Mouse (Mus musculus) myocyte (in vitro differentiated cells): ENCODE measurements at regions not wholly inside any gene's neighbourhood (a gene's known extent, or its start where the extent isn't known, plus 50 kb on each side); places are given as distances from the start of the nearest gene placed in this dataset.

Source experiments
- CEBPB ChIP-seq: IDR thresholded peaks from 2 replicates; pipeline ENCODE4 v1.6.1; 2011; ENCODE audit warnings: mild to moderate bottlenecking, moderate library complexity; ENCODE audit not compliant: poor library complexity, insufficient read depth, severe bottlenecking
- E2F4 ChIP-seq: IDR thresholded peaks from one replicate; pipeline ENCODE4 v1.6.1; 2011; ENCODE audit warnings: mild to moderate bottlenecking, control low read depth, moderate library complexity; ENCODE audit not compliant: insufficient read depth
- MAX ChIP-seq: IDR thresholded peaks from one replicate; pipeline ENCODE4 v1.6.1; 2011; ENCODE audit warnings: low read depth, mild to moderate bottlenecking, control low read depth
- MYOD1 ChIP-seq, 3 experiments: IDR thresholded peaks; one replicate each; pipeline ENCODE4 v1.6.1; 2011; ENCODE audit warnings: control low read depth in 2 of 3, low read depth in 2 of 3, mild to moderate bottlenecking in 2 of 3, moderate library complexity in 1 of 3; ENCODE audit not compliant: insufficient read length in 2 of 3, control insufficient read depth in 1 of 3
- MYOG ChIP-seq, 3 experiments: IDR thresholded peaks; one replicate each; pipeline ENCODE4 v1.6.1; 2011; ENCODE audit warnings: control low read depth in 2 of 3, low read depth in 2 of 3, mild to moderate bottlenecking in 2 of 3; ENCODE audit not compliant: insufficient read length in 2 of 3, control insufficient read depth in 1 of 3, insufficient read depth in 1 of 3
- POLR2A ChIP-seq: IDR thresholded peaks from one replicate; pipeline ENCODE4 v1.6.1; 2011; ENCODE audit warnings: low read depth, mild to moderate bottlenecking, control low read depth, moderate library complexity; ENCODE audit not compliant: insufficient read length
- POLR2AphosphoS2 ChIP-seq: IDR thresholded peaks from one replicate; pipeline ENCODE4 v1.6.1; 2011; ENCODE audit warnings: low read depth, control low read depth; ENCODE audit not compliant: insufficient read length
- REST ChIP-seq: IDR thresholded peaks from one replicate; pipeline ENCODE4 v1.6.1; 2011; ENCODE audit warnings: mild to moderate bottlenecking, control low read depth, moderate library complexity; ENCODE audit not compliant: insufficient read depth, insufficient read length
- SRF ChIP-seq: IDR thresholded peaks from one replicate; pipeline ENCODE4 v1.6.1; 2011; ENCODE audit warnings: low read depth; ENCODE audit not compliant: control insufficient read depth, insufficient read length
- TCF12 ChIP-seq: IDR thresholded peaks from one replicate; pipeline ENCODE4 v1.6.1; 2011; ENCODE audit warnings: mild to moderate bottlenecking, control low read depth; ENCODE audit not compliant: poor library complexity, insufficient read depth, severe bottlenecking
- USF1 ChIP-seq: IDR thresholded peaks from one replicate; pipeline ENCODE4 v1.6.1; 2011; ENCODE audit warnings: low read depth, mild to moderate bottlenecking, control low read depth, moderate library complexity

- TF ChIP-seq POLR2A, result no peak
- TF ChIP-seq TCF12, result no peak
- TF ChIP-seq POLR2AphosphoS2, result no peak
- no peak for TF ChIP-seq MAX
- no peak for TF ChIP-seq REST
- no peak for TF ChIP-seq USF1
- TF ChIP-seq E2F4, result no peak
- no peak for TF ChIP-seq MYOG (IDR thresholded peaks at IDR 0.05; ENCODE audit: control insufficient read depth in 1 of 3, insufficient read depth in 1 of 3, insufficient read length in 2 of 3, low read depth in 2 of 3)
- no peak for TF ChIP-seq SRF
- TF ChIP-seq CEBPB, result no peak
- no peak for TF ChIP-seq MYOD1 (IDR thresholded peaks at IDR 0.05; ENCODE audit: control insufficient read depth in 1 of 3, insufficient read length in 2 of 3, low read depth in 2 of 3)
Measured at GRCm38 (mm10) chr17:42938579-42938978, 62.1 kb upstream of the Cd2ap start.
